In the genomic region with DNA sequence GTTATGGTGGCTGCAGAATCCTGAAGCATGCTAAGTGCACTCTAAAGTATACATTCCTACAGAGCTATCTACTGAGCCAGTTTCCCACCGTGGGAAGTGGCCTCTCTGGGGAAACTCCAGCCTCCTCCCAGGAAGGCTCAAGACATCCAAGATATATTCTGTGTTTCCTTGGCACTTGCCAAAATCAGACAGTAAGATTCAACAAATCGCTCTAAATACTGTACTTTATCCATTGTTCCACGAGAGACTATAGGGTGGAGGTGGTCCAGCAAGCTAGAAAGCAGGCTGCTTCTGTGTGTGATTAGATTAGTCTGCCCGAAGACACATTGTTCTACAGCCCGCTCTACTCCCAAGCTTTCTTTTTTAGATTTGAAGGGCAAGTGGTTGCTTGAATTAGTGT, we compare ENCODE assay signal across 13 mouse cellular contexts.
DNase-seq lines count a peak whose midpoint lies in the region; ATAC-seq and TF ChIP-seq lines count a peak whose summit lies in the region.
"Had no signal": no experiment of that assay in that cellular context is flagged by ENCODE, and none has a peak within 500 bp of the region (broad histone marks: within the 10 kb centered on the region; RNA-seq: fewer than 3 reads in every experiment).

No protein-coding gene starts in this region.

- peaks cover 12% of the 10 kb centered on the region for H3K4me1 ChIP-seq in heart, embryonic 12.5 days (replicated peaks)
- peaks cover 19% of the 10 kb centered on the region for H3K4me1 ChIP-seq in lung, embryonic 14.5 days (ENCODE audit: insufficient read depth)
- H3K4me1 ChIP-seq in stomach, embryonic 14.5 days (ENCODE audit: control insufficient read depth, insufficient read depth, low read length): peaks cover 16% of the 10 kb centered on the region; the same call in 1 of the 2 replicates

- H3K27ac ChIP-seq in heart, embryonic 12.5 days (ENCODE audit: poor library complexity, severe bottlenecking): peak overlapping the region; percentile 73
- peak overlapping the region; percentile 81; the same call in 1 of the 2 replicates for H3K27ac ChIP-seq in lung, embryonic 14.5 days (ENCODE audit: low read depth)
- peak overlapping the region; percentile 76 for H3K27ac ChIP-seq in stomach, embryonic 14.5 days (ENCODE audit: low read length)
- H3K27ac ChIP-seq: hindbrain, embryonic 12.5 days had no signal

- H3K36me3 ChIP-seq in heart, embryonic 12.5 days: no peaks in the 10 kb centered on the region
- H3K36me3 ChIP-seq in lung, embryonic 14.5 days (ENCODE audit: insufficient read depth): no peaks in the 10 kb centered on the region; the same call in 1 of the 2 replicates
- H3K36me3 ChIP-seq in stomach, embryonic 14.5 days (ENCODE audit: control insufficient read depth, insufficient read depth, low read length): no peaks in the 10 kb centered on the region
- H3K36me3 ChIP-seq: hindbrain, embryonic 12.5 days had no signal

- no peak overlapping the region for H3K9ac ChIP-seq in heart, embryonic 12.5 days
- H3K9ac ChIP-seq in lung, embryonic 14.5 days: no peak overlapping the region
- no peak overlapping the region for H3K9ac ChIP-seq in stomach, embryonic 14.5 days (replicated peaks; ENCODE audit: low read depth, low read length)
- H3K9ac ChIP-seq: forebrain, postnatal 0 days; hindbrain, embryonic 12.5 days had no signal

- no peak overlapping the region for H3K4me3 ChIP-seq in heart, embryonic 12.5 days
- H3K4me3 ChIP-seq in lung, embryonic 14.5 days (ENCODE audit: low read depth, low read length): no peak overlapping the region
- H3K4me3 ChIP-seq in stomach, embryonic 14.5 days (ENCODE audit: low read depth, low read length): no peak overlapping the region
- H3K4me3 ChIP-seq: hindbrain, embryonic 12.5 days; megakaryocyte, embryonic 14.5 days; myocyte had no signal

- H3K9me3 ChIP-seq in heart, embryonic 12.5 days (replicated peaks): no peaks in the 10 kb centered on the region
- no peaks in the 10 kb centered on the region for H3K9me3 ChIP-seq in lung, embryonic 14.5 days (ENCODE audit: low read depth, low read length)
- no peaks in the 10 kb centered on the region for H3K9me3 ChIP-seq in stomach, embryonic 14.5 days (ENCODE audit: control insufficient read depth, low read depth, low read length)
- H3K9me3 ChIP-seq: hindbrain, embryonic 12.5 days; megakaryocyte, embryonic 14.5 days had no signal

- peak; percentile 82 for ATAC-seq in heart, embryonic 12.5 days (ENCODE audit: insufficient number of reproducible peaks, low FRiP score)
- peak; percentile 54; the same call in 1 of the 2 replicates for ATAC-seq in lung, embryonic 14.5 days (ENCODE audit: insufficient read depth)
- peak; percentile 71; the same call in 1 of the 2 replicates for ATAC-seq in stomach, embryonic 14.5 days (ENCODE audit: insufficient number of reproducible peaks, insufficient read depth, low FRiP score, low read depth)
- ATAC-seq: forebrain, postnatal 0 days had no signal

- DNase-seq in heart, postnatal 36 days: no peak
- DNase-seq in lung, embryonic 14.5 days: peak; percentile 63
- DNase-seq in lung, postnatal 14 days: no peak
- DNase-seq in heart, postnatal 4 days: peak; percentile 36
- no peak for DNase-seq in urinary bladder, adult 18-20 months (ENCODE audit: low spot score in 2 of 2)
- DNase-seq in layer of hippocampus, adult 8-10 months (ENCODE audit: low spot score in 2 of 2): no peak
- DNase-seq: cerebellum, adult 9-10 months; forebrain, postnatal 0 days had no signal

- 22% methylated on average over 5 of the region's 5 CpGs for WGBS in heart, embryonic 12.5 days
- 24% methylated on average over 5 of the region's 5 CpGs for WGBS in lung, embryonic 14.5 days
- WGBS in stomach, embryonic 14.5 days: 26% methylated on average over 5 of the region's 5 CpGs

- H3K27me3 ChIP-seq in heart, embryonic 12.5 days (replicated peaks): no peaks in the 10 kb centered on the region
- H3K27me3 ChIP-seq in lung, embryonic 14.5 days (ENCODE audit: insufficient read depth, low read length): no peaks in the 10 kb centered on the region
- H3K27me3 ChIP-seq in stomach, embryonic 14.5 days (ENCODE audit: control insufficient read depth, insufficient read depth, low read length): no peaks in the 10 kb centered on the region
- H3K27me3 ChIP-seq: hindbrain, embryonic 12.5 days; megakaryocyte, embryonic 14.5 days had no signal

- TF ChIP-seq CTCF in lung, embryonic 14.5 days (IDR thresholded peaks at IDR 0.05; ENCODE audit: low read depth): no peak

- no peak overlapping the region for H3K4me2 ChIP-seq in heart, embryonic 12.5 days
- H3K4me2 ChIP-seq in lung, embryonic 14.5 days: peak overlapping the region; percentile 1; the same call in 1 of the 2 replicates
- H3K4me2 ChIP-seq in stomach, embryonic 14.5 days (replicated peaks; ENCODE audit: low read depth, low read length): no peak overlapping the region
- H3K4me2 ChIP-seq: hindbrain, embryonic 12.5 days had no signal

- intact Hi-C loops in heart, postnatal 36 days (cut with DNase I): loop anchor here (10.0 kb wide), 1 partner anchor 1327 kb away; no protein-coding TSS in a partner anchor

Comparison
In these comparisons a context has a peak if more than half of its experiments do, and no peak if none do; other contexts are left out.
1. DNase-seq: peak in lung, embryonic 14.5 days (single experiment) and heart, postnatal 4 days (single experiment); none in heart, postnatal 36 days (0 of 2), lung, postnatal 14 days (single experiment), urinary bladder, adult 18-20 months (0 of 2) and layer of hippocampus, adult 8-10 months (0 of 2).
2. Peak in every context shown above with its lines, with median percentiles within 50 percentile points of each other: ATAC-seq and H3K27ac ChIP-seq.